Mouse (Mus musculus) liver, postnatal 0 days (tissue): ENCODE measurements around the gene Amph.

Experiments
- CTCF ChIP-seq: sonication (generic); IDR thresholded peaks from 2 replicates; pipeline ENCODE4 v1.5.1; 2016; ENCODE audit warnings: antibody characterized with exemption, low read depth
- EP300 ChIP-seq: IDR thresholded peaks from 2 replicates; pipeline ENCODE4 v1.6.1; 2016; ENCODE audit warnings: antibody characterized with exemption, low read depth, mild to moderate bottlenecking

GRCm38 (mm10) chr13:18987266-18987665 is 39.3 kb downstream of the Amph start:
- no peak for TF ChIP-seq CTCF
- TF ChIP-seq EP300 = no peak
